Mouse (Mus musculus): ENCODE results near the gene Cfap61.

Gene Cfap61

GRCm38 (mm10) chr2:145949475-145950068, 15.0 kb downstream of the Cfap61 start:
- DNase-seq (ENCODE audit: low spot score in 2 of 2), result no peak

GRCm38 (mm10) chr2:145950239-145950638, 15.7 kb downstream of the Cfap61 start:
- DNase-seq (ENCODE audit: low spot score in 2 of 2), result no peak

- no peak for DNase-seq (ENCODE audit: low spot score in 2 of 2)
Measured at GRCm38 (mm10) chr2:145952726-145953125, 18.1 kb downstream of the Cfap61 start.

- DNase-seq (ENCODE audit: low spot score in 2 of 2), result no peak
Measured at GRCm38 (mm10) chr2:145955844-145956243, 21.3 kb downstream of the Cfap61 start.

GRCm38 (mm10) chr2:145956318-145956717, 21.7 kb downstream of the Cfap61 start:
- DNase-seq (ENCODE audit: low spot score in 2 of 2), result no peak

- peak in 1 of 2 experiments; percentile 40 for DNase-seq (ENCODE audit: low spot score in 2 of 2)
Measured at GRCm38 (mm10) chr2:145957450-145957849, 22.9 kb downstream of the Cfap61 start.

- DNase-seq (ENCODE audit: low spot score in 2 of 2), result no peak
Measured at GRCm38 (mm10) chr2:145958097-145958496, 23.5 kb downstream of the Cfap61 start.

- no peak for DNase-seq (ENCODE audit: low spot score in 2 of 2)
Measured at GRCm38 (mm10) chr2:145958551-145958950, 24.0 kb downstream of the Cfap61 start.

GRCm38 (mm10) chr2:145961861-145962260, 27.3 kb downstream of the Cfap61 start:
- DNase-seq (ENCODE audit: low spot score in 2 of 2), result no peak

- DNase-seq (ENCODE audit: low spot score in 2 of 2), result no peak
Measured at GRCm38 (mm10) chr2:145970751-145971150, 36.2 kb downstream of the Cfap61 start.

- DNase-seq (ENCODE audit: low spot score in 2 of 2), result no peak
Measured at GRCm38 (mm10) chr2:145971237-145972010, 36.8 kb downstream of the Cfap61 start.

GRCm38 (mm10) chr2:145972571-145972970, 38.0 kb downstream of the Cfap61 start:
- DNase-seq (ENCODE audit: low spot score in 2 of 2), result no peak

GRCm38 (mm10) chr2:145979616-145980015, 45.0 kb downstream of the Cfap61 start:
- DNase-seq (ENCODE audit: low spot score in 2 of 2), result no peak

GRCm38 (mm10) chr2:145980881-145981280, 46.3 kb downstream of the Cfap61 start:
- DNase-seq (ENCODE audit: low spot score in 2 of 2), result no peak

- no peak for DNase-seq (ENCODE audit: low spot score in 2 of 2)
Measured at GRCm38 (mm10) chr2:145981699-145982112, 47.1 kb downstream of the Cfap61 start.

GRCm38 (mm10) chr2:145982317-145983045, 47.9 kb downstream of the Cfap61 start:
- no peak for DNase-seq (ENCODE audit: low spot score in 2 of 2)

- DNase-seq (ENCODE audit: low spot score in 2 of 2), result no peak
Measured at GRCm38 (mm10) chr2:145987757-145988156, 53.2 kb downstream of the Cfap61 start.

- no peak for DNase-seq (ENCODE audit: low spot score in 2 of 2)
Measured at GRCm38 (mm10) chr2:145990446-145990845, 55.9 kb downstream of the Cfap61 start.

- no peak for DNase-seq (ENCODE audit: low spot score in 2 of 2)
Measured at GRCm38 (mm10) chr2:145996472-145996871, 61.9 kb downstream of the Cfap61 start.

- DNase-seq (ENCODE audit: low spot score in 2 of 2), result no peak
Measured at GRCm38 (mm10) chr2:145997956-145998525, 63.5 kb downstream of the Cfap61 start.

- DNase-seq (ENCODE audit: low spot score in 2 of 2), result no peak
Measured at GRCm38 (mm10) chr2:146008801-146009200, 74.2 kb downstream of the Cfap61 start.

Data from thymus, postnatal 10 days (tissue).